Mouse (Mus musculus): ENCODE measurements around the gene Gpr18. TPM values are rescaled to one million over a fixed set of nuclear protein-coding genes. Genes with fewer than 3 reads are reported as not detected.

The Gpr18 gene
- polyA plus RNA-seq, 1 experiment from 2014 or later = 0.32 TPM

DNA sequence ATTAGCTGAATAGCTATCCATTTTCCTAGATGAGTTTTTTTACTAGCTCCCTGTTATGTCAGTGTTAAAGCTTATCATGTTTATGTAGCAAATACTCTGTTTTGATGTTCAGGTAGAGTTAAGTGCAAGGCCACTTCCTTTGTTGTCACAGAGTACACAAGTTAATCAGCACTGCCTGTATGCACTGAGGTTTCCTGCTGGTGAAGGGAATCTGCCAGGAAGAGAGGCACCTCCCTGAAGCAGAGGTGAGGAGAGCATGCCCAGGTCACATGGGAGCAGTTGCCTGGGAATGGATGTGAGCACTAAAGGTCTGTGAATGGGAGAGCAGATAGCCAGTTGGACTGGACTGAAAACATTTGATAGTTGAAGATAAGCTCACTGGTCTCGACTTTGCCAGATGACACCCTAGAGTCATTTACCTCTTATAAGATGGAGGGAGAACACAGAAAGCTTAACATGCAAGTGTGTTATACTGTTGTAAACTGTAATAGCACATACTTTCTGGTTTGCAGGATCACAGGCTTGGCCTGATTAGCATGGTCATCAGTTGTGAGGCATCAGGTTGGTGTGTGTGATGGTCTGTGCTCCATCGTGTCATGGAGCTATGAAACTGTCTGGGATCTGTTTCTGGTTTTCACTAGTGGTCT is 35.9 kb upstream of the Gpr18 start:
- WGBS = 50% methylated on average over 2 of the region's 2 CpGs
- ATAC-seq = no peak
- DNase-seq (ENCODE audit: low spot score) = no peak

DNA sequence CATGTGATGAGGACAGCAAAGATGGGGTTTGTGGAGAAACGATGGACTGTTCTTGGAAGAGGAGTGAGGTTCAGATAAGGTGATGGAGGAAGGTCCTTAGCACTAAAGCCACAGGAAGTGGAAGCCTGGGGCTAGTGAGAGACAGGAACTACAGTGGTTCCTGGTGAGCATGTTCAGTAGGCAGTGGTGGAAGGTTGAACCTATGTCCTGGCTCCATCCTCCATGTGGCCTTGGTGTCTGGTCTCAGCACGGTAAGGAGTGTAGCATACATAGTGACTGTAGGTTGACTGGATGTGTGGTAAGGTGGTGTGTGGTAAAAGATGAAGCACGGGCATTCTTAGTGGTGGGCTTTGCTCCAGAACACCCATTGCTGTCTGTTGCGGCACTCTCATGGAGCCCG is 34.3 kb upstream of the Gpr18 start:
- no peak overlapping the region for H3K9ac ChIP-seq (replicated peaks; ENCODE audit: low read depth)
- no peak overlapping the region for H3K27ac ChIP-seq (ENCODE audit: low read length)
- no peak overlapping the region for H3K4me2 ChIP-seq (replicated peaks; ENCODE audit: low read depth, low read length)
- H3K4me3 ChIP-seq (ENCODE audit: low read depth, low read length) = no peak overlapping the region
- H3K4me1 ChIP-seq (ENCODE audit: insufficient read depth, low read depth, low read length) = no peaks in the 10 kb centered on the region
- H3K36me3 ChIP-seq (ENCODE audit: insufficient read depth, low read length) = no peaks in the 10 kb centered on the region
- ATAC-seq (no peak), DNase-seq (ENCODE audit: low spot score) (no peak)
- 89% methylated on average over 5 of the region's 5 CpGs for WGBS
- H3K9me3 ChIP-seq (ENCODE audit: low read length) = no peaks in the 10 kb centered on the region
- no peak for TF ChIP-seq EP300 (IDR thresholded peaks at IDR 0.05)
- TF ChIP-seq CTCF (IDR thresholded peaks at IDR 0.05) = no peak
- H3K27me3 ChIP-seq (replicated peaks; ENCODE audit: insufficient read depth, low read length) = no peaks in the 10 kb centered on the region

More for the DNA sequence above, 35.9 kb upstream of the Gpr18 start:
- Histone ChIP-seq H3K4me1 (ENCODE audit: insufficient read depth, low read depth, low read length) (no peaks in the 10 kb centered on the region), H3K9ac (replicated peaks; ENCODE audit: low read depth) (no peak overlapping the region), H3K9me3 (ENCODE audit: low read length) (no peaks in the 10 kb centered on the region), H3K27ac (ENCODE audit: low read length) (no peak overlapping the region), H3K27me3 (replicated peaks; ENCODE audit: insufficient read depth, low read length) (no peaks in the 10 kb centered on the region), H3K4me2 (replicated peaks; ENCODE audit: low read depth, low read length) (no peak overlapping the region), H3K4me3 (ENCODE audit: low read depth, low read length) (no peak overlapping the region), H3K36me3 (ENCODE audit: insufficient read depth, low read length) (no peaks in the 10 kb centered on the region)
- TF ChIP-seq EP300 (IDR thresholded peaks at IDR 0.05) (no peak), CTCF (IDR thresholded peaks at IDR 0.05) (no peak)

DNA sequence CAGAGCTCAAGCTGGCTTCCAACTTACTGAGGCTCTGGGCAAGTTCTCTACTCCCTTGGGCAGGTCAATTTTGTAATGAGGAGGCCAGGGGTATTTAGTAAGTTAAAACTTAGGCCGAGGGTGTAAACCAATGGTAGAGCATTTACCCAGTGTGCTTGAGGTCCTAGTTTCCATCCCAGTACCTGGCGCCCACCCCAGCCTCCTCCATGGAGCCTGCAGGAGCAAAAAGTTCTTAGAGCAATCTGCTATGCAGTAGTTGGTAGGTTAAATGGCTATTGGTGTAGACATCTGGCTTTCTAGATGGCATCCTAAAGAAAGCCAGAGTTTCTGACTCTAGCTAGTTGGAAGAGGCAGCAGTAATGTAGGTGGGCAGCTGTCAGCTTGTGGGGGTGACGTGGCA is 33.9 kb upstream of the Gpr18 start:
- Histone ChIP-seq H3K9ac (replicated peaks; ENCODE audit: low read depth) (no peak overlapping the region), H3K4me1 (ENCODE audit: insufficient read depth, low read depth, low read length) (no peaks in the 10 kb centered on the region), H3K27me3 (replicated peaks; ENCODE audit: insufficient read depth, low read length) (no peaks in the 10 kb centered on the region), H3K9me3 (ENCODE audit: low read length) (no peaks in the 10 kb centered on the region), H3K36me3 (ENCODE audit: insufficient read depth, low read length) (no peaks in the 10 kb centered on the region), H3K4me2 (replicated peaks; ENCODE audit: low read depth, low read length) (no peak overlapping the region), H3K27ac (ENCODE audit: low read length) (no peak overlapping the region), H3K4me3 (ENCODE audit: low read depth, low read length) (no peak overlapping the region)
- 92% methylated on average over 3 of the region's 3 CpGs for WGBS
- DNase-seq (ENCODE audit: low spot score) = no peak
- TF ChIP-seq EP300 (IDR thresholded peaks at IDR 0.05) = no peak
- no peak for TF ChIP-seq CTCF (IDR thresholded peaks at IDR 0.05)
- no peak for ATAC-seq

DNA sequence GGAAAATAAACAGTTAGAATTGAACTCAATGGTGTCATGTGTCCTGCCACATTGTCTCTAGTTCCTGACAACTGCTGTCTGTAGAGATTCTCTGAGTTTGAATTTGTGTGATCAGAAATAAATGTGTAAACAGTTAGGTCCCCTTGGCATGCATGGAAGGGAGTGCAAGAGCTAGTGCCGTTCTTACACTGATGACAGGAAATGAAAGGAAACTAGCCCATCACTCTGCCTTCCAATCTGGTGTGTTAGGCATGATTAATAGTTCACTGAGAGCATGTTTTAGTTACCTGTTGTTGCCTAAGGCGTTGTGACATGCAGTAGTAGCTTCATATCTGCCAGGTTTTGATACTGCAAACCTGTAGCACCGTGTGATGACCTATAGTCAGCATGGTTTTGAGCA is 32.4 kb upstream of the Gpr18 start:
- Histone ChIP-seq H3K4me1 (ENCODE audit: insufficient read depth, low read depth, low read length) (no peaks in the 10 kb centered on the region), H3K4me2 (replicated peaks; ENCODE audit: low read depth, low read length) (no peak overlapping the region), H3K27me3 (replicated peaks; ENCODE audit: insufficient read depth, low read length) (no peaks in the 10 kb centered on the region), H3K4me3 (ENCODE audit: low read depth, low read length) (no peak overlapping the region), H3K36me3 (ENCODE audit: insufficient read depth, low read length) (no peaks in the 10 kb centered on the region), H3K9me3 (ENCODE audit: low read length) (no peaks in the 10 kb centered on the region), H3K27ac (ENCODE audit: low read length) (no peak overlapping the region), H3K9ac (replicated peaks; ENCODE audit: low read depth) (no peak overlapping the region)
- no peak for DNase-seq (ENCODE audit: low spot score)
- no peak for ATAC-seq
- TF ChIP-seq CTCF (IDR thresholded peaks at IDR 0.05) (no peak), EP300 (IDR thresholded peaks at IDR 0.05) (no peak)
- WGBS = 68% methylated on average over 3 of the region's 3 CpGs

DNA sequence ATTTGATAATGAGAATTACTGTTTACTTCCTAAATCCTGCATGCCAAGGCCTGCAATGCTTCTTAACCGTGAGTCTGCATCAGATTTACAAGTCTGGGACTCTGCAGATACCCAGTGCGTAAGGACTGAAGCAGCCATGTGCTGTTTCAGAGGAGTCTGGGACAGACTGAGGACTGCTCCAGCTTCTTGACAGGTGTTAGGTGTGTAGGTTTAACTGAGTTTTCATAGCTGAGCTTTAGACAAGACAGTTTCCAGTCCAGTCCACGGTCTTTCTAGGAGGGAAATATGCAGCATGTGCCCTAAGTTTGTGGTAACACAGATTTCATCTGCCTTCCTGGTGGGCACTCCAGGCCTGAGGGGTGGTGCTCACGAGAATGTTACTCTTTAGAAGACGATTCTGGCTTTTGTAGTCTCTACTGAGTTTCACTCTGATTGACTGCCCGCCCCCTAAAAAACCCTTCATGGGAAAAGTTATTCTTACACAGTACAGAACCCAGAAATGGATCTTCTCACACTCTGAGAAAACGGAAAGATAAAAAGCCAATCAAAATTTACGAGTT is 31.7 kb upstream of the Gpr18 start:
- H3K9me3 ChIP-seq (ENCODE audit: low read length) = no peaks in the 10 kb centered on the region
- H3K9ac ChIP-seq (replicated peaks; ENCODE audit: low read depth) = no peak overlapping the region
- no peak overlapping the region for H3K27ac ChIP-seq (ENCODE audit: low read length)
- TF ChIP-seq EP300 (IDR thresholded peaks at IDR 0.05) = no peak
- no peak for TF ChIP-seq CTCF (IDR thresholded peaks at IDR 0.05)
- ATAC-seq = no peak
- H3K36me3 ChIP-seq (ENCODE audit: insufficient read depth, low read length) = no peaks in the 10 kb centered on the region
- no peak overlapping the region for H3K4me2 ChIP-seq (replicated peaks; ENCODE audit: low read depth, low read length)
- H3K4me3 ChIP-seq (ENCODE audit: low read depth, low read length) = no peak overlapping the region
- no peaks in the 10 kb centered on the region for H3K4me1 ChIP-seq (ENCODE audit: insufficient read depth, low read depth, low read length)
- DNase-seq (ENCODE audit: low spot score) = no peak
- WGBS = 66% methylated on average over 8 of the region's 8 CpGs
- no peaks in the 10 kb centered on the region for H3K27me3 ChIP-seq (replicated peaks; ENCODE audit: insufficient read depth, low read length)

DNA sequence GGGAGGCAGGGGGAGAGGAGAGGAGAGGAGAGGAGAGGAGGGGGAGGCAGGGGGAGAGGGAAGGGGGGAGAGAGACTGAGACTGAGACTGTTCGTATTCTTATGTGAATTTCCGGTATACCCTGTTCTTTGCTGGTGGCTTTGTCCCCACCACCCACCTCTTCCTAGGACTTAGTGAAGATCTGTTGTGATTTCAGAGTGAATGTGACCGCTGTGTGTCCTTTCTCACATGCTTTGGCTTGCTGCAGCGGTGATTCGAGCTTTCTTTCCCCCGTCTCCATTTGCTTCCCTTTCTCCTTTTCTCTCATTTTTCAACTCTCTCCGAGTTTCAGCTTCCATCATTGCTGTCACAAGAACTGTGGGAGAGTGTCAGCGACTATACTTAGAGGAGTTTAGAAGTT is 31.1 kb upstream of the Gpr18 start:
- H3K36me3 ChIP-seq (ENCODE audit: insufficient read depth, low read length) = no peaks in the 10 kb centered on the region
- no peak for DNase-seq (ENCODE audit: low spot score)
- H3K4me2 ChIP-seq (replicated peaks; ENCODE audit: low read depth, low read length) = no peak overlapping the region
- 53% methylated on average over 8 of the region's 8 CpGs for WGBS
- H3K27ac ChIP-seq (ENCODE audit: low read length) = no peak overlapping the region
- ATAC-seq = no peak
- TF ChIP-seq EP300 (IDR thresholded peaks at IDR 0.05) (no peak), CTCF (IDR thresholded peaks at IDR 0.05) (no peak)
- H3K4me3 ChIP-seq (ENCODE audit: low read depth, low read length) = no peak overlapping the region
- no peaks in the 10 kb centered on the region for H3K9me3 ChIP-seq (ENCODE audit: low read length)
- H3K27me3 ChIP-seq (replicated peaks; ENCODE audit: insufficient read depth, low read length) = no peaks in the 10 kb centered on the region
- no peak overlapping the region for H3K9ac ChIP-seq (replicated peaks; ENCODE audit: low read depth)
- H3K4me1 ChIP-seq (ENCODE audit: insufficient read depth, low read depth, low read length) = no peaks in the 10 kb centered on the region
